Mouse (Mus musculus) cerebellum, postnatal 14 days (tissue): ENCODE results near the gene Speer4b.
"Not testable (repeated sequence)": the region's sequence is repeated elsewhere in the genome, so short reads cannot be mapped to it uniquely, and the experiment has no call there.

Source experiments
- DNase-seq, 2 experiments: peaks; one replicate each; pipeline ENCODE4 v3.0.0; 2021; ENCODE audit warnings: mixed read lengths in 2 of 2

Gene Speer4b

DNA sequence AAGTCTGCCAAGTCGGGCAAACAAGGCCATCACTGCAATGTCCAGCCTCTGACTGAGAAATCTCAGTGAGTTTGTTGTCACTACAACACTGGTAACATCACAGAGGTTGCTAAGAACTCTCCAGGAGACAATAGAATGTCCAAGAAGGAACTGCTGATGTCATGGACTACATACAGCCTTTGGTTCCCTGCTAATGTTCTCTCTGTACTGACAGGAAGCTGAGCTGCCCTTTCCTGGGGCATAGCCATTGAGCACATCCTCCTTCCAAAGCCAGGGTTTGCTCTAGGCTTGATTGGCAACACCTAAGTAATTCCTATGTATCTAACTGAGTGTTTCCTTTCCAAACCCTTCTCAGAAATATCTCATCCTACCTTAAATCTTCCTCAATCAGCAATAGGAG lies at the start of gene Speer4b:
Gene Speer4b (minus strand): TSS at position 101 of the 400 bp plus-strand sequence.
- DNase-seq, result not testable (repeated sequence)

DNA sequence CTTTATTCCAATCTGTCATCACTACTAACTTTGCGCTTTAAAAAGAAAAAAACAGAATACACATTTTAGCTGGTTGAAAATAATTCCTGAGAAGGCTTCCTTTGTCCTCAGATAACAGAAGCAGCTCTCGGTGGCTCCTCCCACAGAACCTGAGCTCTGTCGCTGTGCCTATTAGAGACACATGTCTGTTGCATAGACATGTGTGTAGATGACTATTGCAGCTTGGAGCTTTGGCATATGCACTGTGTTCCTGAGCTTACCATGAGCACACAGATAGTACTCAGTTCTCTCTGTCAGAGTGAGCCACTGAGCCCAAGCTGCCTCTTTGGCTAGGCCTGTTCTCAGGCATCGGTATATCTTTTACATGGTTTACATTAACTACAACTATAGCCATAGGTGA lies 48.1 kb upstream of the Speer4b start:
- DNase-seq, result no peak

DNA sequence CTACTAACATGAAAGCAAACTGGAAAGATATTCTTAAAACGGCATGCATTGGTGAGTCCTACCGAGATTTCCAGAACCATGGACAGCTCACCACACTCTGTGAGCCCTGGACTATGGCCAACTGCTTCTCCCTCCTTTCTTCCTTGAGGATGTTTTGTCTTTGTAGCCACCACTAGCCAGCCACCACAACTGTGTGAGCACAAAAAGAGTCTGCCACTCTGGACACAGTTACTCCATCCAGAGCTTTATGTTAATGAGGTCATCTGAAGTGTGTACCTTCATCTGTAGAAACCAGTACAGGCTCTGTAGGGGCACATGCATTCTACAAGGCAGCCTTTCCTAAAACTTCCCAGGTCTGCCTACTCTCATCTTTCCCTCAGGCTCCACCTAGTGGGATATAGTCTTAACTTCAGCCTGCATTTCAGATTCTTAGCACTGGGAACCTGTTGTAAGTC lies 43.6 kb upstream of the Speer4b start:
- DNase-seq, result peak; percentile 63 to 73

DNA sequence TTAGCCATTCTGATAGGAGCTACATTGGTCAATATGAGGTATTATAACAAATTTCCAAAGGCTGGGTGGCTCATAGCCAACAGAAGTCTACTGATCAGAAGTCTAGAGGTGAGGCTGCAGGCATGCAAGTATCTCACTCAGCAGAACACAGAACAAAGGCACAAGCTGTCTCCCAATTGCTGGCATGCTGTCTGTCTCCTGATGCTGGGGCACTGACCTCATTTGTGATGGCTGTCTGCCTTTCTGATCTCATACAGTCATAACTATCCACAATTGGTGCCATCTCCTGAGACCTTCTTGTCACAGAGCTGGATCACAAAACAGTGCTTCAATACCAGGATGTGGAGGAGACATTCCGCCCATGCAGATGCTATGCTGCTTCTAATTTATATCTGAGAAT lies 25.7 kb upstream of the Speer4b start:
- no peak for DNase-seq

DNA sequence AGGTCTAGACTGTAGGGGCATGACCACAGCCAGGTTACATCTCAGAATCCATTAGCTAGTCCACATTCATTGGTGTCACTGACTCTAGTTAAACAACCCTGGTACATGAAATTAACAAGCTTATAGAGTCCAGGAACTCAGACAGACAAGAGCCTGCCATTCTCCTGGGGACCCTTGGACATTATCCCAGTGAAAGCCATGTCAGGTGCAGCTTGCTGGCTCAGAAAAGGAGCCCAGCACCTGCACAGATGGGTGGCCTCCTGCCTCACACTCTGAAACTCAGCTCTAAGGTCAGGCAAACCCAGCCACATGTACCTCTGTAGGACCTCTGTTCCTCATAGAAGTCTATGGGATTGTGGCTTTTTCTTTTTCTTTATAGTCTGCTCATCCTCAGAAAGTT lies 17.5 kb upstream of the Speer4b start:
- peak; percentile 17 to 42 for DNase-seq

DNA sequence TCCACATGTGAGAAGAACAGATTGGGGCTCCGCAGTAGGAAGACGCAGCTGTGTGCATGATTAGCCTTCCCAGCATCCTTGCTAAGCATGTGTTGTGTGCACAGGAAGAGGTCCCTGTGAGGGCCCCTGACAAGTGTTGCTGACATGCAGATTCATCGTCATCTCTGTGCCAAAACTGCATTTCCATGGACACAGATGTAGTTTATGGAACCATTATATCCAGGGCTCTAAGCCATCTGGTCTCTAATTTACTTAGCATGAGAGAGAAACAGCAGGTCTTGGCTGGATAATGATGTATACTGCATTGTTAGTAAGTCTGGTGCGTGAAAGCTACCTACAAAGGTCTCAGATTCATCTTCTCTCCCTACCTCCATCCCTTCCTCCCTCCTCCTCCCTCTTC lies 10.3 kb downstream of the Speer4b start:
- no peak for DNase-seq

DNA sequence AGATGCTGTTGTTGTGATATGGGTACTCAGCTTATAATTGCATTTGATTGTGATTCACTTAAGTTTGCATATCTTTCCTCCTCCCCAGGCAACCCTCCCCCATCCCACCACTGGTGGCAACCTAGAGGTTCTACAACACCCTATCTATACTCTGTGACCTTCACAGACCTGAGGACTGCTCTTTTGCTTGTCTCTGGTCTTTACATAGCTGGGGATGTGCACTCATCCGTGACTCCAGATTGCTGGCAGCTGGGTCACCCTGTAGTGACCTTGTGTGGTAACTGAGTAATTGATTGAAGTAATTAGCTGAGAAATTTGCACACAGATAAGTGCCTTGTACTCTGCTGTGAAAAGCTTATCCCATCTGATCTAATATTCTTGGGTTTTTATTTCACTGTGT lies 15.1 kb downstream of the Speer4b start:
- no peak for DNase-seq

DNA sequence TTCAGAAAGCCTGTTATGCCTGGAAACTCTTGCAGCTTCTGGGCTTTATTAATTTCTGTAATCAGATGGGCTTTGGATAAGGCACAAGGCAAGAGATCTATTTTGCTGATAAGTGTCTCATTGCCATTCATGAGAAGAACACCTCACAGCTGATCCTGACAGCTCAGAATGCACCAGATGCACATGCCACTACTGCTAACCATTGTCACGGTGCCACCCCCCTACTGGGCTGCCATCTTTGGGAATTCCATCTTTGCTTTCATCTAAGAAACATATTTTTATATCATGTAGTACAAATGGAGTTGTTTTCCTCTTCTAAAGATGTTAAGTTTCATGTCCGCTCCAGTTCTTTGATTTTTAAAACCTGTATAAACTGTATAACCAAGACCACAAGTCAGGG lies 19.5 kb downstream of the Speer4b start:
- peak; percentile 42 to 64 for DNase-seq

DNA sequence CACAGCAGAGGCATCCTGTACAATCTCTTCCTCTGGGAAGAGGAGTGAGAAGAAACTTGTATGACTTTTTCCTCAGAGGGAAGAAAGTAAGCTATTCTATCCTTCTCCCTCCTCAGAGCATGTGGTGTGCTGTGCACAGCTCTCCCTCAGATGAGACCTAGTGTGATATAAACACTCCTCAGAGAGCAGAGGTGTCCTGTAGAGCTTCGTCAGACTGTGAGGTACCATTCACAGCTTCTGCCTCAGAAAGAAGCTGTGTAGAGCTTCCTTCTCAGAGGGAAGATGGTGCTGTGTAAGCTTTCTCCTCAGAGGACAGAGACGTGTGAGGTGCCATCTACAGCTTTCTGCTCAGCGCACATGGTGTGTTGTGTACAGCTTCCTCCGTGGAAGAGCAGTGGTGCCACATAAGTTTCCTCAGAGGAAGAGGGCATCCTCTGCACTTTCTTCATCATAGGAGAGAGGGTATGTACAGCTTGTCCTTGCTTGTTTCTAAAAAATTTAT lies 26.2 kb downstream of the Speer4b start:
- DNase-seq, result no peak

DNA sequence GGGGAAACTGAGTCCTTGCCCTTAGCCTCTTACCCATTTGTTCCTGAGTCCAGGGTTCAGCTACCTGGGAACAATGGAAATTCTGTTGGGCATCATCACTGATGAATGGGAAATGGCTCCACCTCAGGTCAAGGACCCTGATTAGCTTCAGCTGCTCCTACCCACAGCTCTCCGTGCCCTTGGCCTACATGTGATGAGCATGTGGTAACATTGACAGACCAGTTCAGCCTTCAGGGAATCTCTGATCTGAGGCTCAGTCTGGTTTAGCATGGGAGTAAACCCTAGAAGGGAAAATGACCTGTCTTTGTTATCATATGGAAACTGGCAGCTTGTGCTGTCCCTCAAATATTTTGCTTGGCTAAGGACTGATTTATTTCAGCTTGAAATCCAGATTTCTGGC lies 43.6 kb downstream of the Speer4b start:
- no peak for DNase-seq

DNA sequence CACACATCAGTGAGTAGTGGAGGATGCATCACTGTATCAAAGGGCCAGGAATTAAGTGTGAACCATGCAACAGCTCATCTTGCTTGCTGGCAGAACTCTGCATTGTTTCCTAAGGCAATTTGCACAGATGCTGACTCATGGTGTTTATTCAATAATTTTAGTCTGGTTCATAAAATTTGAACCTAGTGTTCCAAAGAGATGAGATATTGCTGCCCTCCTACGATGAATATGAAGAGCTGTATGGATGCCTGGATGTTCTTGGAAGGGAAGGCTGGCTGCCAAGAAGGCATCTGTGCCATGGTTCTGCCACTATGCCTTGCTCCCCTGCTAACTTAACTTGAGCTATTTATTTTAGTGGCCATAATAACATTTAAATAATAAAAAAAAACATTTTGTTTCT lies 44.3 kb downstream of the Speer4b start:
- peak; percentile 59 to 71 for DNase-seq

DNA sequence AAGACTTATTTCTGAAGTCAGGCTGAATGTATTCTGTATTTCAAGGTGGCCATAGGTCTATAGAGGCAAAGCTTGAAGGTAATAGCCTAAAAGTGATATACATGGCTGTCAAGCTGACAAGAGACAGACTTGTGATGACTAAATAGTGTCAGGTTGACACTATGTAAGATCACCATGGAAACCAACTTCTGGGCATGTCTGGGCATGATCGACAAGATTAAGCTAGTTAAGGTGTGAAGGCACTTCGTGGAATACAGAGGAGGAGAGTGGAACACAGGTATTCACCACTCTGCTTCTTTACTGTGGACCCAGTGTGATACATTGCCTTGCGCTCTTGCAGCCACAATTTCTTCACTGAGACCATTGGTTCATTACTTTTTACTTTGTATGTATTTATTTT lies 46.9 kb downstream of the Speer4b start:
- no peak for DNase-seq

DNA sequence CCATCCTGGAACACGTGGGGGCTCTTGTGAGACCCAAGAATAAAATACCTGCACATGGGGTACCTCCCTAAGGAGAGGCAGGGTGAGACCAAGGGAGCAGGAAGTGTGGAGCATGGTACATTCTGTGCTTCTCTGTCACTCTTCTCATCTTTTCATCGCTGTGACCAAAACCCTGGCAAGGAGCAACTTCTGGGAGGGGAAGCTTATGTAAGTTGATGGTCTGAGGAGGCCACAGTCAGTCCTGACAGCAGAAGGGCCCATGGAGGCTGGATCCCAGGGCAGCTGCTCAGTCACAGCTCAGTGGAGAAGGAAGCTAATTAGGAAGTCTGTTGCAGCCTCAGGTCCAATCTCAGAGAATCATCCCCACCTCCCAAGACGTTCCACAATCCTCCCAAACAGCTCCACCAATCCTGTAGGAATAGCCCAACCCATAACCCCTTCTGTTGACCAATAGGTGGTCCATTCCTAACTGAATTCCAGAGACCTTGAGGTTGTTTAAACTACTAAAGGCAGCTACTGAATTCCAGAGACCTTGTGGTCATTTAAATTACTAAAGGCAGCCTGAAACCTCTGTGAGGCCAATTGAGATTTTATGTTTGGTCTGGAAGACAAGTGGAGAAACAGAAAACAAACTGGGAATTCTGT lies 47.9 kb downstream of the Speer4b start:
- DNase-seq, result peak; percentile 58 to 60
